Mouse (Mus musculus): ENCODE data around the gene Hist2h2ab.

GRCm38 (mm10) chr3:96249034-96249345 is 29.3 kb downstream of the Hist2h2ab start:
- TF ChIP-seq POLR2A (IDR thresholded peaks at IDR 0.05; ENCODE audit: insufficient read length, low read depth) (no peak), MAX (IDR thresholded peaks at IDR 0.05; ENCODE audit: low read depth) (no peak), MYOD1 (IDR thresholded peaks at IDR 0.05; ENCODE audit: control insufficient read depth in 1 of 3, insufficient read length in 2 of 3, low read depth in 2 of 3) (no peak), TCF3 (IDR thresholded peaks at IDR 0.05; ENCODE audit: insufficient read length, low read depth) (no peak), USF1 (IDR thresholded peaks at IDR 0.05; ENCODE audit: low read depth) (no peak), SRF (IDR thresholded peaks at IDR 0.05; ENCODE audit: control insufficient read depth, insufficient read length, low read depth) (no peak), POLR2AphosphoS2 (IDR thresholded peaks at IDR 0.05; ENCODE audit: insufficient read length, low read depth) (no peak)
